Mouse (Mus musculus) layer of hippocampus, adult 6 months (tissue): ENCODE data around the gene Gm3839. TPM values are rescaled to one million over a fixed set of nuclear protein-coding genes. Genes with fewer than 3 reads are reported as not detected.

Experiments
- long read RNA-seq, 2 experiments: library from polyadenylated mRNA; unstranded; transcript quantifications; one replicate each; pipeline ENCODE4 v2.0.0; 2019 to 2020
- microRNA-seq: library from miRNA; unstranded; fragments of <30 nt; microRNA quantifications from one replicate; pipeline ENCODE4 v1.2.0, GENCODE M21; 2020
- polyA plus RNA-seq: library from polyadenylated mRNA; unstranded; fragments of <200 nt; fragmentation: Nextera tagmentation; gene quantifications from 2 replicates; pipeline ENCODE4 v1.2.3, GENCODE M21; 2021

Gene Gm3839
- polyA plus RNA-seq, result 2.4 and 3.3 TPM in 2 replicates
- long read RNA-seq, experiment 1, partial matches to known transcripts, result 0 of 1 reads
- long read RNA-seq, experiment 1, other reads (novel, unspliced or antisense), result 1 of 1 reads
- long read RNA-seq, experiment 2, result 0 reads

GRCm38 (mm10) chr14:11356626-11357025 is at the start of gene Gm3839:
Gene Gm3839 (minus strand): TSS chr14:11356726.

Small RNA genes lying within 50 kb of the gene (microRNA-seq; reads per million reads assigned to microRNA genes)
- gene Mir5124b, result not detected

Other genes with a start within 250 kb of the Gm3839 start
- 12.6 and 17.3 TPM in 2 replicates for gene Fhit, start 194.7 kb downstream of the Gm3839 start, polyA plus RNA-seq
- 19.3 and 22.6 TPM in 2 replicates for gene Ptprg, start 196.8 kb upstream of the Gm3839 start, polyA plus RNA-seq